Mouse (Mus musculus): Measurements from ENCODE around the gene Mtmr3. TPM values are rescaled to one million over a fixed set of nuclear protein-coding genes. Genes with fewer than 3 reads are reported as not detected.
"Not testable (repeated sequence)": the region's sequence is repeated elsewhere in the genome, so short reads cannot be mapped to it uniquely, and the experiment has no call there.

The Mtmr3 gene
- polyA plus RNA-seq, 1 experiment from 2014 or later, result 27.9 TPM

DNA sequence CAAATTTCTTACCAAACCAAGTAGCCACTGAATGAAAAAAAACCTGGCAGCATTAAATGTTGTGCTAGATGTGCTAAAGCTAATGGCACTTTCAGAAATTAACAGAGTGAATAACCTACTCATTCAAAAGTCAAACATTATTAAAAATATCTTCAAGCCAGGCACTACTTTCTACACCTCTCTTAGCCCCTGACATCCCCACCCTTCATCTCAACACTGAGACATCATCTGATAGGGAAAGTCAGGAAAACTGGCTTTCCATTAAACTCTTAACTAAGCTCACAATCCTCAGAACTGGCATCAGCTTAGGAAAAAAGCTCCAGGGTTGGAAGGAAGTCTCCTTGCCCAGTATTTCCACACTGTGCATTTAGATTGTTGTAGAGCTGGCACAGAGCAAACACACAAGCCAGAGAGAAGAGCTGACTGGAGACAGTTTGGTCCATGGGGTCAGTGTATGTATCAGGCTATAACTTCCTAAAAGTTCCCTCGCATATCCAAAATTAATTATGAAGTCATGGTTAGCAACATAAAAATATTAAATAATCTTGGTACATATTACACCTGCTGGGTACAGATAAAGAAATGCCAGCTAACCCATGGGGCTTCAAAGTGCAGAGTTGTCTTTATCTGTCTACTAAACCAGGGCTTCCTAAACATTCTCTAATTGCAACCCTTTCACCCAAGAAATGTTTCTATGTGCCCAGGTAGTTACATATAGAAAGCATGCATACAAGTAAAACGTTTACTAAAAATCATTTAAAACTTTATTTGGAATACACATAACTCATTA lies 41.2 kb downstream of the Mtmr3 start:
- 85% methylated on average over 2 of the region's 2 CpGs for WGBS
- no peak for ATAC-seq (ENCODE audit: insufficient number of reproducible peaks, low FRiP score, low TSS enrichment, low read depth)
- Histone ChIP-seq H3K27me3 (no peaks in the 10 kb centered on the region), H3K36me3 (no peaks in the 10 kb centered on the region), H3K9me3 (replicated peaks) (no peaks in the 10 kb centered on the region), H3K4me3 (replicated peaks) (no peak overlapping the region), H3K4me1 (no peaks in the 10 kb centered on the region), H3K4me2 (replicated peaks) (no peak overlapping the region), H3K27ac (replicated peaks) (no peak overlapping the region), H3K9ac (no peak overlapping the region)

DNA sequence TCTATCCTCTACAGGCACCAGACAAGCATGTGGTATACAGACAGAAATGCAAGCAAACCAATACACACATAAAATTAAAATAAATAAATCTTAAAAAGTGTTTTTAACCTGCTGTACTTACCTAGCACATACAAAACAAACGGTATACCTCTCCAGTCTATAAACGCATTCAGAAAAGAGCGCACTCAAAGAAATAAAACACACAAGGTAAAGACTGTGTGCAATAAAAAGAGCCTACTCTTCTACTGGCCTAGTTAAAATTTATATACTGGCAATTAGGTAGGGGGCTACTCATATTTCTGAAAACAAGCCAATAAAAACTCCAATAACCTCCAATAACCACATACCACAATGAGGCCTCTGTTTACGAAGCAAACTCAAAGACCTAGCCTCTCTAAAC lies 47.1 kb downstream of the Mtmr3 start:
- H3K4me2 ChIP-seq (replicated peaks), result no peak overlapping the region
- no peaks in the 10 kb centered on the region for H3K36me3 ChIP-seq
- 91% methylated on average over 4 of the region's 4 CpGs for WGBS
- H3K4me1 ChIP-seq, result no peaks in the 10 kb centered on the region
- H3K9me3 ChIP-seq (replicated peaks), result no peaks in the 10 kb centered on the region
- ATAC-seq (ENCODE audit: insufficient number of reproducible peaks, low FRiP score, low TSS enrichment, low read depth), result no peak
- H3K9ac ChIP-seq, result no peak overlapping the region
- H3K27ac ChIP-seq (replicated peaks), result no peak overlapping the region
- no peaks in the 10 kb centered on the region for H3K27me3 ChIP-seq
- H3K4me3 ChIP-seq (replicated peaks), result no peak overlapping the region

DNA sequence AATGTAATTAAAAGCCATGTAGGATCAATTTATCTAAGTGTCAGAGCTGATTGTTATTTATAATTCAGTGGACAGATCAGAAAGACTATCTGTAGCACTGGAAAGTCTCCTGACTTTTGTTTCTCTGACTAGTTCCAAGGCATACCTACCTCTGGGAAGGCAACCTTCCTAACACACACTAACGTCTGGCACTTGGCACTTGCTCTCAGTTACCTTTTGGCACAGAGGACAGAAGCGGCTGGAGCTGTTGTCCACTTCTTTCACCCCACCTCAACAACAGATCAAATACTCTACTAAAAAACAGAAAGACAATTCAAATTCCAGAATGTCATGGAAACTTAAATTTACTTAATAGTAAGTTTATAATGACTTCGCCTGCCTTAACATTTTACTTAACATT lies 48.7 kb downstream of the Mtmr3 start:
- Histone ChIP-seq H3K9ac (no peak overlapping the region), H3K4me3 (replicated peaks) (no peak overlapping the region), H3K27ac (replicated peaks) (no peak overlapping the region), H3K4me1 (no peaks in the 10 kb centered on the region), H3K36me3 (no peaks in the 10 kb centered on the region), H3K9me3 (replicated peaks) (no peaks in the 10 kb centered on the region), H3K4me2 (replicated peaks) (no peak overlapping the region), H3K27me3 (no peaks in the 10 kb centered on the region)
- WGBS, result 78% methylated on average over 3 of the region's 3 CpGs
- ATAC-seq (ENCODE audit: insufficient number of reproducible peaks, low FRiP score, low TSS enrichment, low read depth), result no peak

DNA sequence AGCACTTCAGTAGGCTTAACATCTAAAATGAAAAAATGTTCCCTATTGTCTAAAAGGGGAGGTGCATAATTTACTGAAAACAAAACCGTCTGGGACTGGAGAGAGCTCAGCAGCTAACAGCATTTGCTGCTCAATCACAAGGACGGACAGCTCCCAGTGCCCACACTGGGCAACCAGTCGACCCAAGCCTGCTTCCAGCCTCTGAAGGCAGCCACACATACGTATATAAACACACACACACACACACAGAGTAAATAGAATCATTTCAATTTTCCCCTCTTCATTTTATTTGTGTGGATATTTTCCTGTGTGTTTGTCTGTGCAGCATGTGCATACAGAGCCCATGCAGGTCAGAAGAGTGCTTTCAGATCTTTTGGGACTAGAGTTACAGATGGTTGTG lies 49.3 kb downstream of the Mtmr3 start:
- Histone ChIP-seq H3K4me3 (replicated peaks) (no peak overlapping the region), H3K4me1 (no peaks in the 10 kb centered on the region), H3K9me3 (replicated peaks) (no peaks in the 10 kb centered on the region), H3K36me3 (no peaks in the 10 kb centered on the region), H3K9ac (no peak overlapping the region), H3K4me2 (replicated peaks) (no peak overlapping the region), H3K27me3 (no peaks in the 10 kb centered on the region), H3K27ac (replicated peaks) (no peak overlapping the region)
- no peak for ATAC-seq (ENCODE audit: insufficient number of reproducible peaks, low FRiP score, low TSS enrichment, low read depth)
- 48% methylated on average over 4 of the region's 4 CpGs for WGBS

DNA sequence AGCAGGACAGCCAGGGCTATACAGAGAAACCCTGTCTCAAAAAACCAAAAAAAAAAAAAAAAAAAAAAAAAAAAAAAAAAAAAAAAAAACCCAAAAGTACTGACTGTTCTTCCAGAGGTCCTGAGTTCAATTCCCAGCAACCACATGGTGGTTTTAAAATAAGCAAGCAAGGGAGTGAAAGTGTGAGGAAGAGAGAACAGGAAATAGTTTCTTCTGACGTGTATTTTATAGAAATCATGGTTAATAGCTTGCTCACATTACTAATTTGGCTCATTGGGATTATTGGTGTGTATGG lies 50.1 kb downstream of the Mtmr3 start:
- not testable (repeated sequence) for H3K36me3 ChIP-seq; H3K4me1 ChIP-seq; ATAC-seq (ENCODE audit: insufficient number of reproducible peaks, low FRiP score, low TSS enrichment, low read depth); H3K9me3 ChIP-seq (replicated peaks); H3K4me3 ChIP-seq (replicated peaks); H3K4me2 ChIP-seq (replicated peaks); H3K27ac ChIP-seq (replicated peaks); H3K9ac ChIP-seq; H3K27me3 ChIP-seq
- 64% methylated on average over 1 of the region's 1 CpGs for WGBS

DNA sequence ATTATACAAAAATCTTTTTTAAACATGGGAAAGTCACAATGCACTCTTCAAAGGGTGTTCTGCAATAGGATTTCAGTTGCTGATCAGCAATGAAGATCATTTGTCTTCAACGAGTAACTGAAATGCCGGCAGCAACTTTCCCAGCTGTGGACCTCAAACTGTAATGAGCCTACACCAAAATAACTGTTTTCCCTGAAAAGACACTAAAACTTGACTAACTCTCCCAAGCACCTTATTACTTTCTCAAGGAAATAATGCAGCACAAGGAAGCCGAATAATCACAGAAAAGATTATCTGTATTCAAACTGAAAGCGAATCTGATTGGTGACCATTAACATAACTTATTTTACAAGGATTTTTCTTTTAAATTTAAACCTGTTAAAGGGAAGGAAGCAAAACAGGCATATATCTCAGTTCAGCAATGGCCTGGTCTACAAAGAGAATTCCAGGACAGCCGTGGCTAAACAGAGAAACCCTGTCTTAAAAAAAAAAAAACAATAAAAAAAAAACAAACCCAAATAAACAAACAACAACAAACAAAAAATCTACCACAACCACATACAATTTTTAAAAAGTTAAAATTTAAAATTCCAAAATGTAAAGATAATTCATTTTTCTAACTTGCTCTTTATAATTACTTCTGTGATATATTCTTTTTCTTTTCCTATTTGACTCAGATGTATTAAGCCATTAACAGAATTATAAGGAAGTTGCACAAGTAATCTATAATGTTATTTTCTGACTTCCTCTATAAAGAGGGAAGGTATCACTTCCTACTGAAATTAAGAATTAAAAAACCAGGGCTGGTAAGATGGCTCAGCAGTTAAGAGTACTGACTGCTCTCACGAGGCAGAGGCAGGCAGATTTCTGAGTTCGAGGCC lies 50.7 kb downstream of the Mtmr3 start:
- H3K4me2 ChIP-seq (replicated peaks), result no peak overlapping the region
- H3K4me1 ChIP-seq, result no peaks in the 10 kb centered on the region
- H3K9me3 ChIP-seq (replicated peaks), result no peaks in the 10 kb centered on the region
- ATAC-seq (ENCODE audit: insufficient number of reproducible peaks, low FRiP score, low TSS enrichment, low read depth), result no peak
- no peak overlapping the region for H3K4me3 ChIP-seq (replicated peaks)
- H3K36me3 ChIP-seq, result no peaks in the 10 kb centered on the region
- no peak overlapping the region for H3K27ac ChIP-seq (replicated peaks)
- 74% methylated on average over 7 of the region's 7 CpGs for whole genome bisulfite sequencing
- H3K27me3 ChIP-seq, result no peaks in the 10 kb centered on the region
- no peak overlapping the region for H3K9ac ChIP-seq

DNA sequence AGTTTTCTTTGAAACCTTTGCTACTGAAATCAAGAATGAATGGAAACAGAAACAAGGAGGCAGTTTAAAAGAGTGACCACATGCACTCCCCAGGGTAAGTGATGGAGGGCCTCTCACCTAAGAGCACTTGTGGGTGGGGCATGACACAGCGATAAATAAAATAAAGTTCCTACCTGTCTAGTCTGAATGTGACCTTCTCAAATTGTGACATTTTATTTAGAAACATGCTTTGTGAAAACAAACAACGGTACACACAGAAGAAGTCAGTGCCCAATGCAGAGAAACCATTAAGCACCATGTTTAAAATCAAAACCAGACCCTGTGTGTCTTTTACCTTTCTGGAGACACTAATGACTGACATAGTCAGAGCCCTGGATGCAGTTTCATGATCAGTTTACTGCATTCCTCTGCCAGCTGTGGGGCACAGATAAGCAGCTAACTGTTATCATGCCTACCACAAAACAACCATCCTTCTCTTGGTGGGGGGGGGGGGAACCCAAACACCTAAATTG lies 51.6 kb downstream of the Mtmr3 start:
- ATAC-seq (ENCODE audit: insufficient number of reproducible peaks, low FRiP score, low TSS enrichment, low read depth), result no peak
- no peaks in the 10 kb centered on the region for H3K36me3 ChIP-seq
- no peaks in the 10 kb centered on the region for H3K27me3 ChIP-seq
- no peaks in the 10 kb centered on the region for H3K4me1 ChIP-seq
- no peak overlapping the region for H3K9ac ChIP-seq
- no peak overlapping the region for H3K4me2 ChIP-seq (replicated peaks)
- H3K27ac ChIP-seq (replicated peaks), result no peak overlapping the region
- H3K9me3 ChIP-seq (replicated peaks), result no peaks in the 10 kb centered on the region
- H3K4me3 ChIP-seq (replicated peaks), result no peak overlapping the region
- 66% methylated on average over 2 of the region's 2 CpGs for WGBS

DNA sequence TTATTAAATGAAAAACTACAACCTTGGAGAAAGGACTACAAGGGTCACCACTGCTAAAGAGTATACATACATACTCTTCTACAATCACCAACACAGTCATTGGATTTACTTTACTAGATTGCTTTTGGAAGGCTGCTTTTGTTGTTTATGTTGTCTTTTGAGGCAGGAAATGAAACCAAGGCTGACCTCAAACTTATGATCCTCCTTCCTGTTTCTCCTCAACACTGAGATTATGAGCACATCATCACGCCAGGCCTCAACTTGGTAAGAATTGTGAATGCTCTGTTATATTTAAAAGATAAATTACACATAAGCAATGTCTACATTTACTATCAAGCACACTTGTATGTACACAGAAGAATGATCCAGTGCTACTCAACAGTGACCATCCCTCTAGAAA lies 58.0 kb downstream of the Mtmr3 start:
- no peak for ATAC-seq (ENCODE audit: insufficient number of reproducible peaks, low FRiP score, low TSS enrichment, low read depth)

DNA sequence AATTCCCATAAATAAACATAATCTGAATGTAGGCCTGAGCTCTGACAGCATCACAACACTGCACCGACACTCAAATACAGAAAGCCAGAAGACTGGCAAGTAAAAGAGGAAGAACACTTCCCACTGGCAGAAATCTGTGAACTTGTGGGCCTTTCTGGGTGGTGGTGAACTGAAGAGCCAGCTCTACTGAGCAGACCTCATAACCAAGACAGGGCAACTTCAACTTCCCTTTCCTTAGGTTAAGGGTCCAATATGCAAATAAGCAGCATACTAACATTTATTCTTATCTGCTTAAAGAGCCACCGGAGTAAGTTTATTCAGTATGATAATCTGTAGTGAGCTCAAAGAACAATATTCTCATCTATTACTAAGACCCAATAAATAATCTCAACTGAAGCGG lies 67.5 kb downstream of the Mtmr3 start:
- Histone ChIP-seq H3K27ac (replicated peaks) (no peak overlapping the region), H3K4me3 (replicated peaks) (no peak overlapping the region), H3K9ac (no peak overlapping the region), H3K27me3 (no peaks in the 10 kb centered on the region), H3K36me3 (peaks cover 65% of the 10 kb centered on the region), H3K9me3 (replicated peaks) (no peaks in the 10 kb centered on the region), H3K4me1 (no peaks in the 10 kb centered on the region), H3K4me2 (replicated peaks) (no peak overlapping the region)
- WGBS, result 88% methylated on average over 3 of the region's 3 CpGs
- no peak for ATAC-seq (ENCODE audit: insufficient number of reproducible peaks, low FRiP score, low TSS enrichment, low read depth)

More for the DNA sequence above, 58.0 kb downstream of the Mtmr3 start:
- 94% methylated on average over 1 of the region's 1 CpGs for WGBS
- no peak overlapping the region for H3K27ac ChIP-seq (replicated peaks)
- H3K4me1 ChIP-seq, result no peaks in the 10 kb centered on the region
- peaks cover 6% of the 10 kb centered on the region; the same call in 1 of the 2 replicates for H3K36me3 ChIP-seq
- H3K9ac ChIP-seq, result no peak overlapping the region
- H3K9me3 ChIP-seq (replicated peaks), result no peaks in the 10 kb centered on the region
- H3K4me3 ChIP-seq (replicated peaks), result no peak overlapping the region
- H3K27me3 ChIP-seq, result no peaks in the 10 kb centered on the region
- H3K4me2 ChIP-seq (replicated peaks), result no peak overlapping the region

DNA sequence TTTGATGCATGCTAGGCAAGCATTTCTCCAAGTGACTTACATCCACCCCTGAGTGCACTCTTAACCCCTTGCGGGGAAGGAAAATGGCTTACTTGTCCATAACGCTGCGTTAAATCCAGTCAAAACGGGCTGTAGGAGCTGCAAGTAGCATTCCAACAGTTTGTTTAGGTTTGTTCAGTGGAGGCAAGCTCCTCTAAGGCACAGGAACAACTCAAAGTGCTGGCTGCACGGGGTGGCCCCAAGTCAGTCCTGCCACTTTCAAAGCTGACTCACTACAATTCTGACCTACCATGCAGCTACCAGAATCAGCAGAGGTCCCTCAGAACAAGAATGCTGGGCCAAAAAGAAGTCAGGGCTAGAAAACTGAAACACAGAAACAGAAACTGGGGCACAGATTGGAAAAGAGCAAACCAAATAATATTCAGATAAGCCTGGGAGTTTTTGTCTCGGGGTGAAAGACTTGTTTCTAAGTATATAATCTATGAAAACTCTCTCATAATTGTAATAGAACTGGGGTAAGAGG lies 72.5 kb downstream of the Mtmr3 start:
- 90% methylated on average over 6 of the region's 6 CpGs for WGBS
- H3K27me3 ChIP-seq, result no peaks in the 10 kb centered on the region
- no peak overlapping the region for H3K4me2 ChIP-seq (replicated peaks)
- peaks cover 65% of the 10 kb centered on the region for H3K36me3 ChIP-seq
- no peaks in the 10 kb centered on the region for H3K9me3 ChIP-seq (replicated peaks)
- ATAC-seq (ENCODE audit: insufficient number of reproducible peaks, low FRiP score, low TSS enrichment, low read depth), result no peak
- no peaks in the 10 kb centered on the region for H3K4me1 ChIP-seq
- H3K27ac ChIP-seq (replicated peaks), result no peak overlapping the region
- H3K4me3 ChIP-seq (replicated peaks), result no peak overlapping the region
- no peak overlapping the region for H3K9ac ChIP-seq

DNA sequence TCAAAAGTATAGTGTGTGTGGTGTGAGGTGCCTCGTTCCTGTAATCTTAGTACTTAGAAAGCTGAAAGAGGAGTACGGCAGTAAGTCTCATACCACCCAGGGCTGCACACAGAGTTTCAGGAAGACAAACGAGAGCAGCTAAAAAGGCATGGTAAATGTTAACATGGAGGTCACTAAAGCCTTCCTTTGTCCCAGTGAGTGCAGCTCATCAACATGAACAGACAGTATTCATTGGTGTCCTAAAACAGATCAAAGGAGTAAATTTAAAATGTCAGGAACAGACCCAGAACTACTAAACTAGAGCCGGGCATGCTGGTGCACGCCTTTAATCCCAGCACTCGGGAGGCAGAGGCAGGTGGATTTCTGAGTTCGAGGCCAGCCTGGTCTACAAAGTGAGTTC lies 75.7 kb downstream of the Mtmr3 start:
- H3K27me3 ChIP-seq, result no peaks in the 10 kb centered on the region
- H3K9ac ChIP-seq, result no peak overlapping the region
- H3K27ac ChIP-seq (replicated peaks), result no peak overlapping the region
- no peaks in the 10 kb centered on the region for H3K4me1 ChIP-seq
- H3K36me3 ChIP-seq, result peaks cover 61% of the 10 kb centered on the region
- no peak for ATAC-seq (ENCODE audit: insufficient number of reproducible peaks, low FRiP score, low TSS enrichment, low read depth)
- WGBS, result 78% methylated on average over 7 of the region's 7 CpGs
- H3K4me2 ChIP-seq (replicated peaks), result no peak overlapping the region
- no peak overlapping the region for H3K4me3 ChIP-seq (replicated peaks)
- H3K9me3 ChIP-seq (replicated peaks), result no peaks in the 10 kb centered on the region

Measured in embryonic facial prominence, embryonic 15.5 days (tissue).